In genomic region chr6:36393705-36394104, GRCm38 (mm10) we compare ENCODE assay signal across 11 mouse cellular contexts. TPM values are rescaled to one million over a fixed set of nuclear protein-coding genes. Genes with fewer than 3 reads are reported as not detected.
DNase-seq lines count a peak whose midpoint lies in the region; ATAC-seq and TF ChIP-seq lines count a peak whose summit lies in the region.
"Had no signal": no experiment of that assay in that cellular context is flagged by ENCODE, and none has a peak within 500 bp of the region (broad histone marks: within the 10 kb centered on the region; RNA-seq: fewer than 3 reads in every experiment).

No protein-coding gene starts in this region.

- H3K27me3 ChIP-seq in cerebellum, adult 2 months (ENCODE audit: control insufficient read depth, insufficient read depth, low read length), result no peaks in the 10 kb centered on the region
- peaks cover 5% of the 10 kb centered on the region for H3K27me3 ChIP-seq in intestine, postnatal 0 days (replicated peaks; ENCODE audit: control insufficient read depth, insufficient read depth, low read length)
- no peaks in the 10 kb centered on the region for H3K27me3 ChIP-seq in intestine, embryonic 16.5 days (replicated peaks; ENCODE audit: control insufficient read depth, insufficient read depth, low read length)
- H3K27me3 ChIP-seq in E14TG2a.4 (ENCODE audit: insufficient read depth, low read length), result peaks cover 38% of the 10 kb centered on the region

- 57% methylated on average over 4 of the region's 4 CpGs for WGBS in cerebellum, adult 2 months
- WGBS in intestine, postnatal 0 days, result 63% methylated on average over 4 of the region's 4 CpGs
- 62% methylated on average over 4 of the region's 4 CpGs for WGBS in intestine, embryonic 16.5 days

- no peak overlapping the region for H3K4me3 ChIP-seq in cerebellum, adult 2 months (replicated peaks; ENCODE audit: insufficient read depth, low read depth, low read length)
- no peak overlapping the region for H3K4me3 ChIP-seq in intestine, postnatal 0 days (ENCODE audit: low read depth, low read length)
- no peak overlapping the region for H3K4me3 ChIP-seq in intestine, embryonic 16.5 days (ENCODE audit: low read length)
- H3K4me3 ChIP-seq in E14TG2a.4 (replicated peaks; ENCODE audit: low read length), result no peak overlapping the region

- DNase-seq in cerebellum, adult 2 months, result peak in 1 of 2 experiments; percentile 7
- no peak for DNase-seq in cerebellum, adult 11-12 months
- DNase-seq in embryo, embryonic 11 days, result peak; percentile 46
- DNase-seq in urinary bladder, adult 18-20 months (ENCODE audit: low spot score in 2 of 2), result no peak
- DNase-seq in left cerebral cortex, adult 8-10 months (ENCODE audit: low spot score in 2 of 2), result no peak
- DNase-seq: cerebellum, adult 9-11 months; heart, postnatal 14 days had no signal

- H3K4me1 ChIP-seq in cerebellum, adult 2 months (ENCODE audit: control insufficient read depth, insufficient read depth, low read length), result no peaks in the 10 kb centered on the region
- no peaks in the 10 kb centered on the region for H3K4me1 ChIP-seq in intestine, postnatal 0 days (replicated peaks; ENCODE audit: control insufficient read depth, insufficient read depth, low read length)
- 0 out of 2 replicates have a peak, but pooled peaks cover 3% of the 10 kb centered on the region for H3K4me1 ChIP-seq in intestine, embryonic 16.5 days (ENCODE audit: control insufficient read depth, insufficient read depth, low read length)
- H3K4me1 ChIP-seq in E14TG2a.4 (replicated peaks; ENCODE audit: low read depth, low read length), result peaks cover 7% of the 10 kb centered on the region

- no peak overlapping the region for H3K27ac ChIP-seq in cerebellum, adult 2 months (ENCODE audit: insufficient read depth, low read length)
- H3K27ac ChIP-seq in intestine, postnatal 0 days (ENCODE audit: low read depth, low read length), result no peak overlapping the region
- no peak overlapping the region for H3K27ac ChIP-seq in intestine, embryonic 16.5 days (ENCODE audit: low read length)

- no peak for TF ChIP-seq POLR2A in cerebellum, adult 2 months (IDR thresholded peaks at IDR 0.05; ENCODE audit: borderline replicate concordance, insufficient read depth, low read length)

- ATAC-seq in intestine, postnatal 0 days, result no peak
- no peak for ATAC-seq in intestine, embryonic 16.5 days
- ATAC-seq: activated CD4-positive, CD25-positive, alpha-beta regulatory T cell, adult 4 months had no signal

- TF ChIP-seq CTCF in cerebellum, adult 2 months (IDR thresholded peaks at IDR 0.05; ENCODE audit: borderline replicate concordance, insufficient read depth, low read depth, low read length), result peak; percentile 40; the same call in 1 of the 2 replicates
- peak; percentile 62 for TF ChIP-seq CTCF in intestine, postnatal 0 days (IDR thresholded peaks at IDR 0.05; ENCODE audit: low read depth)
- TF ChIP-seq CTCF in E14TG2a.4 (conservative IDR thresholded peaks at IDR 0.05; ENCODE audit: low read length), result peak; percentile 66

- H3K4me2 ChIP-seq in intestine, postnatal 0 days (replicated peaks; ENCODE audit: low read depth), result no peak overlapping the region
- no peak overlapping the region for H3K4me2 ChIP-seq in intestine, embryonic 16.5 days (ENCODE audit: low read depth, low read length)

- no peaks in the 10 kb centered on the region for H3K36me3 ChIP-seq in intestine, postnatal 0 days (ENCODE audit: control insufficient read depth, insufficient read depth)
- H3K36me3 ChIP-seq in intestine, embryonic 16.5 days (ENCODE audit: control insufficient read depth, insufficient read depth, low read length), result no peaks in the 10 kb centered on the region
- no peaks in the 10 kb centered on the region for H3K36me3 ChIP-seq in E14TG2a.4 (ENCODE audit: insufficient read depth, low read length)

- H3K9ac ChIP-seq in intestine, postnatal 0 days (ENCODE audit: low read depth, low read length), result no peak overlapping the region
- H3K9ac ChIP-seq in intestine, embryonic 16.5 days (ENCODE audit: low read depth, low read length), result no peak overlapping the region

- no peaks in the 10 kb centered on the region for H3K9me3 ChIP-seq in intestine, postnatal 0 days (ENCODE audit: control insufficient read depth)
- H3K9me3 ChIP-seq in intestine, embryonic 16.5 days (ENCODE audit: control insufficient read depth, low read length), result no peaks in the 10 kb centered on the region
- no peaks in the 10 kb centered on the region for H3K9me3 ChIP-seq in E14TG2a.4 (ENCODE audit: low read length)

RNA-seq across cellular contexts. Expression of gene Chrm2, which starts 5.8 kb away (rescaled TPM):
- polyA plus RNA-seq in cerebellum, adult 2 months (2012; rRNA removed), result 6.7 and 8.1 TPM in 2 replicates
- polyA plus RNA-seq in intestine, postnatal 0 days (2015; fragmentation: Nextera tagmentation; extraction: Ambion mirVana), result 11.8 and 14.6 TPM in 2 replicates
- polyA plus RNA-seq in intestine, embryonic 16.5 days (2015; fragmentation: Nextera tagmentation; extraction: Ambion mirVana), result 14.5 and 14.9 TPM in 2 replicates
- 10 to 100 TPM; 10.2 to 15.9 (median 13.6) TPM for total RNA-seq in left cerebral cortex, adult 8-10 months (2022)
- polyA plus RNA-seq: activated CD4-positive, CD25-positive, alpha-beta regulatory T cell, adult 4 months had no signal
